Mouse (Mus musculus) forebrain, embryonic 16.5 days (tissue): Measurements from ENCODE around the gene Aldh3b2. TPM values are rescaled to one million over a fixed set of nuclear protein-coding genes. Genes with fewer than 3 reads are reported as not detected.

Experiments
- ATAC-seq: fragments of 200-750 bp; cut with Nextera tagmentation; 2 replicates; pipeline ENCODE4 v1.8.0; 2017; ENCODE audit warnings: mild to moderate bottlenecking, moderate library complexity
- H3K27ac ChIP-seq: fragments of 300-500 bp; sonication (generic); 2 replicates; pipeline ENCODE4 v1.5.1; 2014; ENCODE audit warnings: low read length, control low read depth
- H3K27me3 ChIP-seq: fragments of 300-500 bp; sonication (generic); replicated peaks from 2 replicates; pipeline ENCODE4 v1.6.1; 2014; ENCODE audit warnings: low read length; ENCODE audit not compliant: control insufficient read depth, insufficient read depth
- H3K36me3 ChIP-seq: fragments of 300-500 bp; sonication (generic); 2 replicates; pipeline ENCODE4 v1.6.1; 2014; ENCODE audit not compliant: control insufficient read depth, insufficient read depth
- H3K4me1 ChIP-seq: fragments of 300-500 bp; sonication (generic); replicated peaks from 2 replicates; pipeline ENCODE4 v1.6.1; 2014; ENCODE audit warnings: low read length; ENCODE audit not compliant: control insufficient read depth, insufficient read depth
- H3K4me2 ChIP-seq: fragments of 300-500 bp; sonication (generic); 2 replicates; pipeline ENCODE4 v1.6.1; 2014; ENCODE audit warnings: mild to moderate bottlenecking, low read length, control low read depth
- H3K4me3 ChIP-seq: fragments of 300-500 bp; sonication (generic); replicated peaks from 2 replicates; pipeline ENCODE4 v1.5.1; 2014; ENCODE audit warnings: mild to moderate bottlenecking, low read length, control low read depth
- H3K9ac ChIP-seq: fragments of 300-500 bp; sonication (generic); replicated peaks from 2 replicates; pipeline ENCODE4 v1.6.1; 2014; ENCODE audit warnings: low read depth, low read length, control low read depth
- H3K9me3 ChIP-seq: fragments of 300-500 bp; sonication (generic); 2 replicates; pipeline ENCODE4 v1.6.1; 2016; ENCODE audit warnings: low read length; ENCODE audit not compliant: control insufficient read depth
- WGBS: fragments of 180-500 bp; shearing (Covaris S2); extraction: QIAGEN DNeasy Blood & Tissue Kit; methylation state at CpG from one replicate; pipeline ENCODE4 v1.1.7; 2014; 5-methylcytosine and 5-hydroxymethylcytosine counted together
- polyA plus RNA-seq: library from polyadenylated mRNA; unstranded; fragments of >200 nt; fragmentation: Nextera tagmentation; extraction: Ambion mirVana; gene quantifications from 2 replicates; pipeline ENCODE4 v1.2.1, GENCODE M21; 2015

The Aldh3b2 gene
- polyA plus RNA-seq, 1 experiment from 2014 or later: 1.1 TPM

- under 1% methylated on average over 45 of the region's 45 CpGs for WGBS
- H3K4me2 ChIP-seq: peak within 1 kb of the TSS; percentile 78
- peak within 1 kb of the TSS; percentile 45 for H3K27ac ChIP-seq
- peaks cover 5% of the 10 kb centered on the region; the same call in 1 of the 2 replicates for H3K36me3 ChIP-seq
- H3K27me3 ChIP-seq: no peaks in the 10 kb centered on the region
- H3K4me1 ChIP-seq: peaks cover 13% of the 10 kb centered on the region
- ATAC-seq: peak; percentile 100
- H3K9ac ChIP-seq: peak within 1 kb of the TSS; percentile 73
- no peaks in the 10 kb centered on the region for H3K9me3 ChIP-seq
- peak within 1 kb of the TSS; percentile 85 for H3K4me3 ChIP-seq
Observed at GRCm38 (mm10) chr19:4012432-4013022, 40.4 kb downstream of the Aldh3b2 start, which contains the start of gene Ndufv1. Gene Ndufv1 (minus strand): TSS chr19:4012806.

- Histone ChIP-seq H3K27ac (no peak overlapping the region), H3K9me3 (no peaks in the 10 kb centered on the region), H3K4me3 (peak overlapping the region; percentile 85), H3K4me1 (peaks cover 13% of the 10 kb centered on the region), H3K9ac (0 out of 2 replicates have a peak overlapping the region, but pooled peaks have one; percentile 15), H3K36me3 (peaks cover 5% of the 10 kb centered on the region; the same call in 1 of the 2 replicates), H3K4me2 (peak overlapping the region; percentile 48), H3K27me3 (no peaks in the 10 kb centered on the region)
- WGBS: 24% methylated on average over 9 of the region's 9 CpGs
- ATAC-seq: no peak
Observed at GRCm38 (mm10) chr19:4013066-4013465, 40.9 kb downstream of the Aldh3b2 start.

- Histone ChIP-seq H3K27ac (no peak overlapping the region), H3K9ac (no peak overlapping the region), H3K4me3 (no peak overlapping the region), H3K36me3 (0 out of 2 replicates have a peak, but pooled peaks cover 2% of the 10 kb centered on the region), H3K9me3 (no peaks in the 10 kb centered on the region), H3K27me3 (no peaks in the 10 kb centered on the region), H3K4me1 (peaks cover 18% of the 10 kb centered on the region), H3K4me2 (no peak overlapping the region)
- no peak for ATAC-seq
Observed at GRCm38 (mm10) chr19:4014802-4015201, 42.7 kb downstream of the Aldh3b2 start.

- H3K27me3 ChIP-seq: no peaks in the 10 kb centered on the region
- H3K9ac ChIP-seq: no peak overlapping the region
- H3K4me2 ChIP-seq: no peak overlapping the region
- WGBS: 61% methylated on average over 5 of the region's 5 CpGs
- H3K4me1 ChIP-seq: peaks cover 18% of the 10 kb centered on the region
- no peak overlapping the region for H3K27ac ChIP-seq
- ATAC-seq: no peak
- 0 out of 2 replicates have a peak, but pooled peaks cover 2% of the 10 kb centered on the region for H3K36me3 ChIP-seq
- H3K4me3 ChIP-seq: no peak overlapping the region
- H3K9me3 ChIP-seq: no peaks in the 10 kb centered on the region
Observed at GRCm38 (mm10) chr19:4015635-4016034, 43.5 kb downstream of the Aldh3b2 start.

- Histone ChIP-seq H3K4me1 (peaks cover 5% of the 10 kb centered on the region; the same call in 1 of the 2 replicates), H3K4me3 (no peak overlapping the region), H3K27ac (no peak overlapping the region), H3K9me3 (no peaks in the 10 kb centered on the region), H3K9ac (no peak overlapping the region), H3K27me3 (no peaks in the 10 kb centered on the region), H3K36me3 (no peaks in the 10 kb centered on the region), H3K4me2 (no peak overlapping the region)
- WGBS: 66% methylated on average over 10 of the region's 10 CpGs
- no peak for ATAC-seq
Observed at GRCm38 (mm10) chr19:4017921-4018587, 45.9 kb downstream of the Aldh3b2 start.

- H3K9me3 ChIP-seq: no peaks in the 10 kb centered on the region
- no peak overlapping the region for H3K27ac ChIP-seq
- H3K4me2 ChIP-seq: no peak overlapping the region
- peak; percentile 71; the same call in 1 of the 2 replicates for ATAC-seq
- H3K4me3 ChIP-seq: no peak overlapping the region
- no peaks in the 10 kb centered on the region for H3K36me3 ChIP-seq
- H3K4me1 ChIP-seq: peaks cover 5% of the 10 kb centered on the region; the same call in 1 of the 2 replicates
- H3K27me3 ChIP-seq: no peaks in the 10 kb centered on the region
- no peak overlapping the region for H3K9ac ChIP-seq
- WGBS: 21% methylated on average over 18 of the region's 18 CpGs
Observed at GRCm38 (mm10) chr19:4018743-4019583, 46.8 kb downstream of the Aldh3b2 start.

- no peak overlapping the region for H3K27ac ChIP-seq
- WGBS: 70% methylated on average over 7 of the region's 7 CpGs
- no peaks in the 10 kb centered on the region for H3K36me3 ChIP-seq
- no peak for ATAC-seq
- no peak overlapping the region for H3K4me3 ChIP-seq
- no peaks in the 10 kb centered on the region for H3K9me3 ChIP-seq
- no peaks in the 10 kb centered on the region for H3K27me3 ChIP-seq
- no peak overlapping the region for H3K4me2 ChIP-seq
- no peak overlapping the region for H3K9ac ChIP-seq
- H3K4me1 ChIP-seq: peaks cover 5% of the 10 kb centered on the region; the same call in 1 of the 2 replicates
Observed at GRCm38 (mm10) chr19:4023185-4023584, 51.1 kb downstream of the Aldh3b2 start.

GRCm38 (mm10) chr19:4027576-4027975, 55.4 kb downstream of the Aldh3b2 start:
- no peak for ATAC-seq
- Histone ChIP-seq H3K27ac (no peak overlapping the region), H3K9me3 (no peaks in the 10 kb centered on the region), H3K9ac (no peak overlapping the region), H3K4me1 (no peaks in the 10 kb centered on the region), H3K27me3 (no peaks in the 10 kb centered on the region), H3K4me3 (no peak overlapping the region), H3K36me3 (no peaks in the 10 kb centered on the region), H3K4me2 (no peak overlapping the region)
